Mouse (Mus musculus): ENCODE measurements around the gene Mut.

The Mut gene

GRCm38 (mm10) chr17:40914250-40914649 lies 20.2 kb upstream of the Mut start, which contains the start of gene Glyatl3:
Gene Glyatl3 (minus strand): TSS chr17:40914350.
- H3K9me3 ChIP-seq (ENCODE audit: low read length): no peaks in the 10 kb centered on the region; the same call in 1 of the 2 replicates
- TF ChIP-seq POU5F1 (IDR thresholded peaks at IDR 0.05; ENCODE audit: borderline replicate concordance, low read length): no peak
- TF ChIP-seq CTCF (conservative IDR thresholded peaks at IDR 0.05; ENCODE audit: low read length): no peak
- TF ChIP-seq NANOG (IDR thresholded peaks at IDR 0.05; ENCODE audit: borderline replicate concordance, low read length): no peak
- no peaks in the 10 kb centered on the region for H3K27me3 ChIP-seq (ENCODE audit: insufficient read depth, low read length)

GRCm38 (mm10) chr17:40915499-40915898 lies 19.0 kb upstream of the Mut start:
- Histone ChIP-seq H3K36me3 (ENCODE audit: insufficient read depth, low read length) (no peaks in the 10 kb centered on the region), H3K4me1 (replicated peaks; ENCODE audit: low read depth, low read length) (no peaks in the 10 kb centered on the region), H3K9me3 (ENCODE audit: low read length) (no peaks in the 10 kb centered on the region; the same call in 1 of the 2 replicates), H3K27me3 (ENCODE audit: insufficient read depth, low read length) (no peaks in the 10 kb centered on the region), H3K4me3 (replicated peaks; ENCODE audit: low read length) (no peak overlapping the region)
- TF ChIP-seq NANOG (IDR thresholded peaks at IDR 0.05; ENCODE audit: borderline replicate concordance, low read length) (no peak), CTCF (conservative IDR thresholded peaks at IDR 0.05; ENCODE audit: low read length) (no peak), POU5F1 (IDR thresholded peaks at IDR 0.05; ENCODE audit: borderline replicate concordance, low read length) (no peak)

More at GRCm38 (mm10) chr17:40914250-40914649, 20.2 kb upstream of the Mut start, which contains the start of gene Glyatl3:
- Histone ChIP-seq H3K36me3 (ENCODE audit: insufficient read depth, low read length) (no peaks in the 10 kb centered on the region), H3K4me1 (replicated peaks; ENCODE audit: low read depth, low read length) (no peaks in the 10 kb centered on the region), H3K4me3 (replicated peaks; ENCODE audit: low read length) (no peak within 1 kb of the TSS)

- no peak for TF ChIP-seq CTCF (conservative IDR thresholded peaks at IDR 0.05; ENCODE audit: low read length)
- TF ChIP-seq POU5F1 (IDR thresholded peaks at IDR 0.05; ENCODE audit: borderline replicate concordance, low read length): no peak
- TF ChIP-seq NANOG (IDR thresholded peaks at IDR 0.05; ENCODE audit: borderline replicate concordance, low read length): no peak
Measured at GRCm38 (mm10) chr17:40933985-40934384, 500 bp upstream of the Mut start.

GRCm38 (mm10) chr17:40948518-40948917 lies 14.0 kb downstream of the Mut start:
- TF ChIP-seq POU5F1 (IDR thresholded peaks at IDR 0.05; ENCODE audit: borderline replicate concordance, low read length) (no peak), CTCF (conservative IDR thresholded peaks at IDR 0.05; ENCODE audit: low read length) (no peak), NANOG (IDR thresholded peaks at IDR 0.05; ENCODE audit: borderline replicate concordance, low read length) (no peak)
- Histone ChIP-seq H3K9me3 (ENCODE audit: low read length) (no peaks in the 10 kb centered on the region), H3K4me1 (replicated peaks; ENCODE audit: low read depth, low read length) (no peaks in the 10 kb centered on the region), H3K27me3 (ENCODE audit: insufficient read depth, low read length) (no peaks in the 10 kb centered on the region), H3K4me3 (replicated peaks; ENCODE audit: low read length) (no peak overlapping the region), H3K36me3 (ENCODE audit: insufficient read depth, low read length) (peaks cover 28% of the 10 kb centered on the region)

More at GRCm38 (mm10) chr17:40933985-40934384, 500 bp upstream of the Mut start:
- Histone ChIP-seq H3K4me3 (replicated peaks; ENCODE audit: low read length) (peak overlapping the region; percentile 90), H3K36me3 (ENCODE audit: insufficient read depth, low read length) (peaks cover 51% of the 10 kb centered on the region), H3K4me1 (replicated peaks; ENCODE audit: low read depth, low read length) (peaks cover 9% of the 10 kb centered on the region), H3K27me3 (ENCODE audit: insufficient read depth, low read length) (no peaks in the 10 kb centered on the region), H3K9me3 (ENCODE audit: low read length) (peaks cover 4% of the 10 kb centered on the region)

GRCm38 (mm10) chr17:40977914-40978313 lies 43.4 kb downstream of the Mut start:
- TF ChIP-seq NANOG (IDR thresholded peaks at IDR 0.05; ENCODE audit: borderline replicate concordance, low read length): no peak
- TF ChIP-seq POU5F1 (IDR thresholded peaks at IDR 0.05; ENCODE audit: borderline replicate concordance, low read length): no peak
- no peak for TF ChIP-seq CTCF (conservative IDR thresholded peaks at IDR 0.05; ENCODE audit: low read length)
- Histone ChIP-seq H3K9me3 (ENCODE audit: low read length) (no peaks in the 10 kb centered on the region), H3K4me1 (replicated peaks; ENCODE audit: low read depth, low read length) (no peaks in the 10 kb centered on the region), H3K36me3 (ENCODE audit: insufficient read depth, low read length) (no peaks in the 10 kb centered on the region), H3K27me3 (ENCODE audit: insufficient read depth, low read length) (no peaks in the 10 kb centered on the region), H3K4me3 (replicated peaks; ENCODE audit: low read length) (no peak overlapping the region)

- Histone ChIP-seq H3K9me3 (ENCODE audit: low read length) (no peaks in the 10 kb centered on the region), H3K27me3 (ENCODE audit: insufficient read depth, low read length) (no peaks in the 10 kb centered on the region)
- TF ChIP-seq POU5F1 (IDR thresholded peaks at IDR 0.05; ENCODE audit: borderline replicate concordance, low read length) (no peak), NANOG (IDR thresholded peaks at IDR 0.05; ENCODE audit: borderline replicate concordance, low read length) (no peak), CTCF (conservative IDR thresholded peaks at IDR 0.05; ENCODE audit: low read length) (no peak)
Measured at GRCm38 (mm10) chr17:40992102-40992501, 57.6 kb downstream of the Mut start.

More at GRCm38 (mm10) chr17:40992102-40992501, 57.6 kb downstream of the Mut start:
- Histone ChIP-seq H3K36me3 (ENCODE audit: insufficient read depth, low read length) (no peaks in the 10 kb centered on the region), H3K4me3 (replicated peaks; ENCODE audit: low read length) (no peak overlapping the region), H3K4me1 (replicated peaks; ENCODE audit: low read depth, low read length) (no peaks in the 10 kb centered on the region)
